Mouse (Mus musculus) stomach, postnatal 0 days (tissue): ENCODE measurements at regions not wholly inside any gene's neighbourhood (a gene's known extent, or its start where the extent isn't known, plus 50 kb on each side); places are given as distances from the start of the nearest gene placed in this dataset.

ENCODE experiments used
- ATAC-seq: fragments of 200-750 bp; cut with Nextera tagmentation; 2 replicates; pipeline ENCODE4 v1.8.0; 2017; ENCODE audit not compliant: low FRiP score, low TSS enrichment
- DNase-seq: peaks from one replicate; pipeline ENCODE4 v3.0.0-alpha.2; 2016; ENCODE audit warnings: low spot score
- H3K27ac ChIP-seq: fragments of 300-500 bp; sonication (generic); replicated peaks from 2 replicates; pipeline ENCODE4 v1.5.1; 2014; ENCODE audit warnings: mild to moderate bottlenecking, control low read depth
- H3K27me3 ChIP-seq: fragments of 300-500 bp; sonication (generic); 2 replicates; pipeline ENCODE4 v1.6.1; 2014; ENCODE audit warnings: low read length; ENCODE audit not compliant: control insufficient read depth, insufficient read depth
- H3K36me3 ChIP-seq: fragments of 300-500 bp; sonication (generic); 2 replicates; pipeline ENCODE4 v1.6.1; 2014; ENCODE audit warnings: low read length, mixed read lengths; ENCODE audit not compliant: control insufficient read depth, insufficient read depth
- H3K4me1 ChIP-seq: fragments of 300-500 bp; sonication (generic); replicated peaks from 2 replicates; pipeline ENCODE4 v1.6.1; 2014; ENCODE audit warnings: antibody characterized with exemption; ENCODE audit not compliant: control insufficient read depth, insufficient read depth
- H3K4me2 ChIP-seq: fragments of 300-500 bp; sonication (generic); replicated peaks from 2 replicates; pipeline ENCODE4 v1.6.1; 2014; ENCODE audit warnings: low read depth, mild to moderate bottlenecking, control low read depth, moderate library complexity
- H3K4me3 ChIP-seq: fragments of 300-500 bp; sonication (generic); 2 replicates; pipeline ENCODE4 v1.5.1; 2014; ENCODE audit warnings: low read depth, low read length, control low read depth
- H3K9ac ChIP-seq: fragments of 300-500 bp; sonication (generic); 2 replicates; pipeline ENCODE4 v1.6.1; 2014; ENCODE audit warnings: mild to moderate bottlenecking, low read length, control low read depth, mixed read lengths
- H3K9me3 ChIP-seq: fragments of 300-500 bp; sonication (generic); 2 replicates; pipeline ENCODE4 v1.6.1; 2016; ENCODE audit warnings: low read length; ENCODE audit not compliant: control insufficient read depth
- CTCF ChIP-seq: IDR thresholded peaks from 2 replicates; pipeline ENCODE4 v1.5.1; 2016; ENCODE audit warnings: antibody characterized with exemption, low read depth, mild to moderate bottlenecking, moderate library complexity
- EP300 ChIP-seq: optimal IDR thresholded peaks from 2 replicates; pipeline ENCODE3; 2016; ENCODE audit warnings: antibody characterized with exemption
- WGBS: fragments of 180-500 bp; shearing (Covaris S2); extraction: QIAGEN DNeasy Blood & Tissue Kit; methylation state at CpG from one replicate; pipeline ENCODE4 v1.1.7; 2014; 5-methylcytosine and 5-hydroxymethylcytosine counted together

GRCm38 (mm10) chr6:147964739-147965138 lies 82.3 kb upstream of the Far2 start:
- no peak for TF ChIP-seq EP300
- no peak for TF ChIP-seq CTCF
- no peak overlapping the region for H3K4me3 ChIP-seq
- H3K36me3 ChIP-seq: no peaks in the 10 kb centered on the region
- H3K27me3 ChIP-seq: no peaks in the 10 kb centered on the region
- DNase-seq: no peak
- 77% methylated on average over 4 of the region's 4 CpGs for WGBS
- H3K4me1 ChIP-seq: no peaks in the 10 kb centered on the region
- no peak for ATAC-seq
- no peak overlapping the region for H3K9ac ChIP-seq
- H3K9me3 ChIP-seq: no peaks in the 10 kb centered on the region
- H3K4me2 ChIP-seq: no peak overlapping the region
- H3K27ac ChIP-seq: no peak overlapping the region

- no peak overlapping the region for H3K4me2 ChIP-seq
- WGBS: 71% methylated on average over 2 of the region's 2 CpGs
- ATAC-seq (no peak), DNase-seq (no peak)
- TF ChIP-seq EP300: no peak
- no peak overlapping the region for H3K4me3 ChIP-seq
- H3K27ac ChIP-seq: no peak overlapping the region
- no peaks in the 10 kb centered on the region for H3K36me3 ChIP-seq
- no peak overlapping the region for H3K9ac ChIP-seq
- no peaks in the 10 kb centered on the region for H3K4me1 ChIP-seq
- H3K27me3 ChIP-seq: no peaks in the 10 kb centered on the region
- no peaks in the 10 kb centered on the region for H3K9me3 ChIP-seq
These were observed 76.9 kb upstream of the Far2 start for GRCm38 (mm10) chr6:147970162-147970608.

GRCm38 (mm10) chr6:147972552-147972951 lies 74.5 kb upstream of the Far2 start:
- TF ChIP-seq EP300 (no peak), CTCF (no peak)
- H3K4me1 ChIP-seq: no peaks in the 10 kb centered on the region
- H3K27me3 ChIP-seq: no peaks in the 10 kb centered on the region
- no peak overlapping the region for H3K27ac ChIP-seq
- no peaks in the 10 kb centered on the region for H3K36me3 ChIP-seq
- 41% methylated on average over 1 of the region's 1 CpGs for WGBS
- no peak overlapping the region for H3K4me2 ChIP-seq
- no peak for ATAC-seq
- H3K9me3 ChIP-seq: no peaks in the 10 kb centered on the region
- H3K9ac ChIP-seq: no peak overlapping the region
- H3K4me3 ChIP-seq: no peak overlapping the region
- no peak for DNase-seq

DNA sequence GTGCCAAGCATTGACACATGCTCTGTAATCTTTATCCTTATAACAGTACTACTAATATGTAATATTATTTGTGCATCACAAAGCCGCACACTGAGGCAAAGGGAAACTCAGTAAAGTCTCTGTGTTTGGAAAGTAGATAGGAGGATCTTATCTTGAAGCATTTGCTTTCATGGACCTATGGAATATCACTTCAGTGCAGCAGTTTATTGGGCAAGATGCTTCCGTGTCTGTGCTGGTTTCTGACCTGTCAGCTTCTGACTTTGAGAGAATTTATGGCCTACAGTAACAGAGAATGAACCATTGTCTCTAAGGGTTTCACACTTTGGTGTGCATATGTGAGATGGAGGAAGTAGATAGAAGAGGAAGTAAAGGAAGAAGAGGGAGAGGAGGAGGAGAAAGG lies 74.0 kb upstream of the Far2 start:
- no peak for DNase-seq
- TF ChIP-seq CTCF (no peak), EP300 (no peak)
- no peaks in the 10 kb centered on the region for H3K9me3 ChIP-seq
- no peak overlapping the region for H3K4me2 ChIP-seq
- no peak overlapping the region for H3K27ac ChIP-seq
- no peaks in the 10 kb centered on the region for H3K27me3 ChIP-seq
- H3K9ac ChIP-seq: no peak overlapping the region
- no peak overlapping the region for H3K4me3 ChIP-seq
- no peak for ATAC-seq
- H3K4me1 ChIP-seq: no peaks in the 10 kb centered on the region
- WGBS: 55% methylated on average over 2 of the region's 2 CpGs
- no peaks in the 10 kb centered on the region for H3K36me3 ChIP-seq

DNA sequence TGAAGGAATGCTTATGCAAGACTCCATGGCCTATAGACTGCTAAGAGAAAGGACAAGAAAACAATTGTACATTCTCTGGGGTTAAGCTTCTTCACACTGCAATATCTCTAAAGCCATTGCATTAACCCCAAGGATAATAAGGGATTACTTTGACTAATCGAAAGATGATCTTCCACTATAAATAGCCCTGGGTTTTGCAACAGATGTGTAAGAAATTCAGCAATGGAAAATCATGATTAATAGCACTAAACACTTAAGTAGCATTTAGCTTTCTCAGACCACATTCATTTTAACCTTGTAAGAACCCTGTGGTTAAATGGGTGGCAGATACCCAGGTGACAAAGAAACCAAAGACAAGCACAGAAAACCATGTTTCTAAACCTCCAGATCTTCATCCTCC lies 71.1 kb upstream of the Far2 start:
- Histone ChIP-seq H3K4me2 (no peak overlapping the region), H3K9me3 (no peaks in the 10 kb centered on the region), H3K4me1 (no peaks in the 10 kb centered on the region), H3K36me3 (no peaks in the 10 kb centered on the region), H3K9ac (no peak overlapping the region), H3K4me3 (no peak overlapping the region), H3K27ac (no peak overlapping the region), H3K27me3 (no peaks in the 10 kb centered on the region)
- no peak for TF ChIP-seq CTCF
- TF ChIP-seq EP300: no peak
- DNase-seq (no peak), ATAC-seq (no peak)
- WGBS: 56% methylated on average over 1 of the region's 1 CpGs

GRCm38 (mm10) chr6:147989381-147989780 lies 57.7 kb upstream of the Far2 start:
- H3K9ac ChIP-seq: no peak overlapping the region
- whole genome bisulfite sequencing: 60% methylated on average over 4 of the region's 4 CpGs
- H3K9me3 ChIP-seq: no peaks in the 10 kb centered on the region
- no peaks in the 10 kb centered on the region for H3K27me3 ChIP-seq
- H3K36me3 ChIP-seq: no peaks in the 10 kb centered on the region
- no peak overlapping the region for H3K4me3 ChIP-seq
- ATAC-seq (no peak), DNase-seq (no peak)
- no peak overlapping the region for H3K4me2 ChIP-seq
- no peak overlapping the region for H3K27ac ChIP-seq
- H3K4me1 ChIP-seq: no peaks in the 10 kb centered on the region
- no peak for TF ChIP-seq CTCF
- TF ChIP-seq EP300: no peak
